Mouse (Mus musculus): ENCODE measurements around the gene Gm20388. TPM values are rescaled to one million over a fixed set of nuclear protein-coding genes. Genes with fewer than 3 reads are reported as not detected.

Gm20388 gene
- polyA plus RNA-seq, 1 experiment: 18.7 TPM

- WGBS: 1% methylated on average over 26 of the region's 26 CpGs
- no peak for TF ChIP-seq CTCF (IDR thresholded peaks at IDR 0.05; ENCODE audit: borderline replicate concordance, insufficient read depth, low read depth, low read length)
- TF ChIP-seq POLR2A (IDR thresholded peaks at IDR 0.05; ENCODE audit: borderline replicate concordance, insufficient read depth, low read length): peak; percentile 23; the same call in 1 of the 2 replicates
- DNase-seq: peak; percentile 87 to 93
- Histone ChIP-seq H3K4me1 (ENCODE audit: control insufficient read depth, insufficient read depth, low read length) (peaks cover 27% of the 10 kb centered on the region), H3K27me3 (ENCODE audit: control insufficient read depth, insufficient read depth, low read length) (no peaks in the 10 kb centered on the region), H3K27ac (ENCODE audit: insufficient read depth, low read length) (peak overlapping the region; percentile 97), H3K4me3 (replicated peaks; ENCODE audit: insufficient read depth, low read depth, low read length) (peak overlapping the region; percentile 92)
Measured at GRCm38 (mm10) chr8:121731471-121732333, 1821.1 kb downstream of the Gm20388 start.

DNA sequence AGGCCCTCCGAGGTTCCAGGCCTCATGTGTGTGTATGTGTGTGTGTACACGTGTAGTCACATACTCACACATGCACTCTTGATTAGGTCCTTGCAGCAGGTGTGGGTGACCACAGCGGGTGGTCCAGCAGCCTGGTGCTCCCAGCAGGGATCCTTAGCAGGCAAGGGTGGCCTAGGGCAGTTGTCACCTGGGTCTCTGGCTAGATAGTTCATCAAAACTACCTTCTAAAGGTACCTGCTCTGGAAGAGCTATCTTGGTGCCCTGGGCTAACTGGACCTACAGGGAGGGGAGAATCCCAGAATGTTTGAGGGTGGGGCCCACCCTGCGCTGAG lies 1821.7 kb downstream of the Gm20388 start:
- TF ChIP-seq CTCF (IDR thresholded peaks at IDR 0.05; ENCODE audit: borderline replicate concordance, insufficient read depth, low read depth, low read length) (no peak), POLR2A (IDR thresholded peaks at IDR 0.05; ENCODE audit: borderline replicate concordance, insufficient read depth, low read length) (no peak)
- peak overlapping the region; percentile 97 for H3K27ac ChIP-seq (ENCODE audit: insufficient read depth, low read length)
- H3K27me3 ChIP-seq (ENCODE audit: control insufficient read depth, insufficient read depth, low read length): no peaks in the 10 kb centered on the region
- no peak for DNase-seq
- 26% methylated on average over 4 of the region's 4 CpGs for WGBS
- peak overlapping the region; percentile 92 for H3K4me3 ChIP-seq (replicated peaks; ENCODE audit: insufficient read depth, low read depth, low read length)
- peaks cover 33% of the 10 kb centered on the region for H3K4me1 ChIP-seq (ENCODE audit: control insufficient read depth, insufficient read depth, low read length)

DNA sequence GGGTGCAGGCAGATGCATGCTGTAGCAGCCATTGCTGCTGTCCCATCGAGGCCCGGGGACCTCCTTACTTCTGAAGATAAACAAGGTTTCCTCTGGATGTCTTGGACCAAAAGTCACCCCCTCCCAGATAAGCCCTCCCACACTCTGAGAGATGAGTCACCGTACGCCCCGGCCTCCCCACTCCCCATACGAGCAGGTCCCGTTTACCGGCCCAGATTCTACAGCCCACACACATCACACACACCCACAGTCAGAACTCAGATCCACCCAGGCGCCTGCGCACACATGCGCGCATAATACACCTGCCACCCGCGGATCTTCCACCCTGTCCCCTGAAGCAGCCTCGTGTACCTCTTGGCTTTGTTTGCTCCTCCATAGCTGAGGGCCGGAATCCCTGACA lies 1823.6 kb downstream of the Gm20388 start:
- H3K4me3 ChIP-seq (replicated peaks; ENCODE audit: insufficient read depth, low read depth, low read length): peak overlapping the region; percentile 92
- no peak overlapping the region; the same call in 1 of the 2 replicates for H3K27ac ChIP-seq (ENCODE audit: insufficient read depth, low read length)
- WGBS: 25% methylated on average over 16 of the region's 16 CpGs

DNA sequence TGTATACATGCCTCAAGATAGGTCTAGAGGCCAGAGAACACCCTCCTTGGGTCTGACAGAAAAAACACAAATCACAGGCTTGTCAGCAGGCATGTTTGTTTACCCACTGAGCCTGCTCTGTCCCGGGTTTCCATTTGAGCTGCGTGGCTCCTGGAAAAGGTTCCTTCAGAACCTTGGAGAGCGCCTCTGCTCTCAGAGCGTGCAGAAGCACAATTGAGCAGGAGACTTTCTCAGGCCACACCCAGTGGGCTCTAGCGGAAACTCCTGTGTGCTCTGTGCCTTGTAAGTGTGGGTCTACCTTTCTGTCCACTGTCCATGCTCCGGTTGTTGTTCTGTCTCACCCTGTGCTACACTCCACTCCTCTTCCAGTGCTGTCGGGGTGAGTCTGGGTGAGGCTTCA lies 1825.6 kb downstream of the Gm20388 start:
- Histone ChIP-seq H3K27me3 (ENCODE audit: control insufficient read depth, insufficient read depth, low read length) (no peaks in the 10 kb centered on the region), H3K4me1 (ENCODE audit: control insufficient read depth, insufficient read depth, low read length) (peaks cover 65% of the 10 kb centered on the region), H3K4me3 (replicated peaks; ENCODE audit: insufficient read depth, low read depth, low read length) (peak overlapping the region; percentile 11), H3K27ac (ENCODE audit: insufficient read depth, low read length) (no peak overlapping the region)
- 24% methylated on average over 7 of the region's 7 CpGs for WGBS
- DNase-seq: no peak
- TF ChIP-seq CTCF (IDR thresholded peaks at IDR 0.05; ENCODE audit: borderline replicate concordance, insufficient read depth, low read depth, low read length) (no peak), POLR2A (IDR thresholded peaks at IDR 0.05; ENCODE audit: borderline replicate concordance, insufficient read depth, low read length) (no peak)

More for the DNA sequence above, 1823.6 kb downstream of the Gm20388 start:
- no peak for TF ChIP-seq POLR2A (IDR thresholded peaks at IDR 0.05; ENCODE audit: borderline replicate concordance, insufficient read depth, low read length)
- no peak for TF ChIP-seq CTCF (IDR thresholded peaks at IDR 0.05; ENCODE audit: borderline replicate concordance, insufficient read depth, low read depth, low read length)
- no peaks in the 10 kb centered on the region for H3K27me3 ChIP-seq (ENCODE audit: control insufficient read depth, insufficient read depth, low read length)
- H3K4me1 ChIP-seq (ENCODE audit: control insufficient read depth, insufficient read depth, low read length): peaks cover 50% of the 10 kb centered on the region
- DNase-seq: no peak

- DNase-seq: no peak
- no peak overlapping the region for H3K4me3 ChIP-seq (replicated peaks; ENCODE audit: insufficient read depth, low read depth, low read length)
- H3K27me3 ChIP-seq (ENCODE audit: control insufficient read depth, insufficient read depth, low read length): no peaks in the 10 kb centered on the region
- H3K27ac ChIP-seq (ENCODE audit: insufficient read depth, low read length): no peak overlapping the region
- no peak for TF ChIP-seq POLR2A (IDR thresholded peaks at IDR 0.05; ENCODE audit: borderline replicate concordance, insufficient read depth, low read length)
- no peak for TF ChIP-seq CTCF (IDR thresholded peaks at IDR 0.05; ENCODE audit: borderline replicate concordance, insufficient read depth, low read depth, low read length)
- 73% methylated on average over 10 of the region's 10 CpGs for WGBS
- peaks cover 84% of the 10 kb centered on the region for H3K4me1 ChIP-seq (ENCODE audit: control insufficient read depth, insufficient read depth, low read length)
Measured at GRCm38 (mm10) chr8:121740721-121741120, 1830.1 kb downstream of the Gm20388 start.

- Histone ChIP-seq H3K27me3 (ENCODE audit: control insufficient read depth, insufficient read depth, low read length) (no peaks in the 10 kb centered on the region), H3K27ac (ENCODE audit: insufficient read depth, low read length) (peak overlapping the region; percentile 74), H3K4me3 (replicated peaks; ENCODE audit: insufficient read depth, low read depth, low read length) (peak overlapping the region; percentile 6), H3K4me1 (ENCODE audit: control insufficient read depth, insufficient read depth, low read length) (peaks cover 59% of the 10 kb centered on the region)
- peak; percentile 90 to 94 for DNase-seq
- no peak for TF ChIP-seq CTCF (IDR thresholded peaks at IDR 0.05; ENCODE audit: borderline replicate concordance, insufficient read depth, low read depth, low read length)
- 6% methylated on average over 9 of the region's 9 CpGs for WGBS
Measured at GRCm38 (mm10) chr8:121749501-121749900, 1838.9 kb downstream of the Gm20388 start.

DNA sequence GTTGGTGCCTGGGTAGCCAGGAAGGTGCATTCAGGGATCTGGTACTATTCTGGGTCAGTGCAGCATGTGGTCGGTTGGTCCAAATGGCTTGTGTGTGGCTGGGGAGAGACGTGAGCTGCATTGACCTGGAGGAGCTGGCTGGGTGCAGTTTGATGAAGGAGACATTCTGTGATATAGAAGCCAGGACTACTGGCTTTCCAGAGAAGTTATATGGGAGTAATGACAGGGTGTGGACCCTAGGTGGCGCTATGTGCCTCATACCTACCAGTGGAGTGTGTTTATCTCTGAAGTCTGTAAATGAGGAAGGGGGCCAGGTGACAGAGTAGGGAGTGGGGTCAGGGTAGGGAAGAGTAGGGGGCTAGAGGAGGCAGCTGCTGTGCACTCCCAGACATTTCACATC lies 1839.9 kb downstream of the Gm20388 start:
- Histone ChIP-seq H3K27ac (ENCODE audit: insufficient read depth, low read length) (peak overlapping the region; percentile 50), H3K27me3 (ENCODE audit: control insufficient read depth, insufficient read depth, low read length) (no peaks in the 10 kb centered on the region), H3K4me3 (replicated peaks; ENCODE audit: insufficient read depth, low read depth, low read length) (no peak overlapping the region), H3K4me1 (ENCODE audit: control insufficient read depth, insufficient read depth, low read length) (peaks cover 61% of the 10 kb centered on the region)
- WGBS: 7% methylated on average over 3 of the region's 3 CpGs
- TF ChIP-seq CTCF (IDR thresholded peaks at IDR 0.05; ENCODE audit: borderline replicate concordance, insufficient read depth, low read depth, low read length) (peak; percentile 67), POLR2A (IDR thresholded peaks at IDR 0.05; ENCODE audit: borderline replicate concordance, insufficient read depth, low read length) (no peak)
- peak; percentile 56 to 62 for DNase-seq

- H3K4me1 ChIP-seq (ENCODE audit: control insufficient read depth, insufficient read depth, low read length): peaks cover 59% of the 10 kb centered on the region
- H3K27me3 ChIP-seq (ENCODE audit: control insufficient read depth, insufficient read depth, low read length): no peaks in the 10 kb centered on the region
- H3K4me3 ChIP-seq (replicated peaks; ENCODE audit: insufficient read depth, low read depth, low read length): no peak overlapping the region
- no peak overlapping the region for H3K27ac ChIP-seq (ENCODE audit: insufficient read depth, low read length)
- peak in 1 of 2 experiments; percentile 69 for DNase-seq
- TF ChIP-seq POLR2A (IDR thresholded peaks at IDR 0.05; ENCODE audit: borderline replicate concordance, insufficient read depth, low read length) (no peak), CTCF (IDR thresholded peaks at IDR 0.05; ENCODE audit: borderline replicate concordance, insufficient read depth, low read depth, low read length) (peak; percentile 73; the same call in 1 of the 2 replicates)
- WGBS: 43% methylated on average over 3 of the region's 3 CpGs
Measured at GRCm38 (mm10) chr8:121751407-121751806, 1840.8 kb downstream of the Gm20388 start.
